Mouse (Mus musculus) heart, postnatal 0 days (tissue): ENCODE results near the gene Spata2l.

Experiments used
- CTCF ChIP-seq: IDR thresholded peaks from 2 replicates; pipeline ENCODE4 v1.5.1; 2016; ENCODE audit warnings: antibody characterized with exemption, control low read depth, low read depth
- EP300 ChIP-seq: IDR thresholded peaks from 2 replicates; pipeline ENCODE4 v1.6.1; 2016; ENCODE audit warnings: antibody characterized with exemption, low read depth

DNA sequence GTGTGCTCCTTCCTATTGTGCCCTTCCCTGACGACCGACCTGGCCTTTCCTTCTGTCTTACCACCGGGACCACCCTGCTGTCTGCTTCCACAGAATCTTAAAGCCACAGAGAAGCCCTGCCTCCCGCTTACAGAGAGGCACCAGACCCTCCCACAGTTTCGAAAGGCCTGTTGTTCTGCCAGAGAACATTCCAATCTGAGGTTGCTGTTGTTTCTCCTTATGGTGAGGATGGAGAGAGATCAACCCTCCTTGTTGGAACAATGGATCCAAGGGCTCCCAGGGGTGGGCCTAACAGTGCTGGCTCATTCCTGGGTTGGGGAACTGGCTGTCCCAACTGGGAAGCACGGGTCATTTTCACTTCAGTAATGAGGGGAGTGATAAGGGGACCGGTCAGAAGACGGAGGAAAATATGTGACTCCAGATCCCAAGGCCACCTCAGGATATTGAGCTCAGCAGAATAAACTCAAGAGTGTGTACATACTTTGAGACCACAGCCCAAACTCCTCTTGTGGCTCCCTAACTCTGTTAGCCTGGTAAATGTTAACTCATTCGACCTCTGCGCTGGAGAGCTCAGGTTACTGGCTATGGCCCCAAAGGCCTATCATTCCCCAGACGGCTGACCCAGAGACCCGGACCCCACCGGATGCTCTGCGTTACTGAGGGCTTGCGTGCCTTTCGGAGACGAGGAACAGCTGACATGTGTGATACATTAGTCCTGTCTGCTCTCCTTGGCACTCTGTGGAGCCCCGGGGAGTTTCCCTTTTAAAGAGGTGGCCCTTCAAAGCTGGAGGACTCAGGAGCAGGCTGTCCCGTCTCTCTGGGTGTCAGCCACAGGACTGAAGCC lies 50.2 kb downstream of the Spata2l start, which contains the start of gene Dpep1:
- TF ChIP-seq CTCF = no peak
- no peak for TF ChIP-seq EP300
